31 mouse cellular contexts compared by ENCODE assay signal in the genomic region with DNA sequence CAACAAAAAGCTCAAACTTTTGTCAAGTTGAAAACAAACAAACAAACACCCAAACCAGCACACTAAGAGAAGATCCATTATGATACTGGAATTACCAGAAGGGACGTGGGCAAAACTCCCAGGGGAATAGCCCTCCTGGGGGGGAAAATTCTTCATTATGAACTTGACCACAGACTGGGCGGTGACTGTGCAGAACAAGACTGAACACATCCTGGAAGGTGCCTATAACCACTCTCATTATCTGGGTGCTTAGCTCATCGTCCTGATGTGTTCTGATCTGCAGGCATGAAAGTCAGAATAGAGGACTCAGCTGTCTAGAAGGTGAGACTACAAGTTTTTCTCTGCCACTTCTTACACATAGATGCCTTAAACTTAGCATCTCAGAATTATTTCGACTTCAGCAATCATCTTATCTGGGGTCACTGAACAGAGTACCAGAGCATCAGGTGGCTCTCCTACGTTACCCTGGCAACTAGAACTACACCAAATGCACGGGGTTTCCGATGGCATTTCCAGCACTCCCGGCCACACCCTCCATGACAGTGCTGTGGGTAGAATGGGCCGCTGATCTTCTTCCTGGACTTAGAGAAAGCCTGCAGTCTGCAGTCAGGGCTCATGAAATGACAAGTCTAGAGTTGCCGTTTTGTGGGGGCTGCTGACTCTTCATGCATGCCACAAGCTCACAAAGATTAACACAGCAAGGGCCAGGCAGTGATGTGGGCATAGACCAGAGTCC. TPM values are rescaled to one million over a fixed set of nuclear protein-coding genes. Genes with fewer than 3 reads are reported as not detected.
DNase-seq lines count a peak whose midpoint lies in the region; ATAC-seq and TF ChIP-seq lines count a peak whose summit lies in the region.
"Had no signal": no experiment of that assay in that cellular context is flagged by ENCODE, and none has a peak within 500 bp of the region (broad histone marks: within the 10 kb centered on the region; RNA-seq: fewer than 3 reads in every experiment).

No protein-coding gene starts in this region.

- TF ChIP-seq CTCF in intestine, postnatal 0 days (IDR thresholded peaks at IDR 0.05; ENCODE audit: low read depth) = no peak
- no peak for TF ChIP-seq CTCF in stomach, postnatal 0 days (IDR thresholded peaks at IDR 0.05; ENCODE audit: low read depth)

- no peak for DNase-seq in intestine, embryonic 14.5 days (ENCODE audit: low spot score)
- DNase-seq in R1 (ENCODE audit: low read depth, low spot score) = peak; percentile 20
- no peak for DNase-seq in stomach, postnatal 0 days (ENCODE audit: low spot score)
- DNase-seq in embryo, embryonic 11 days = no peak
- DNase-seq in cerebellum, adult 8-10 months = no peak
- DNase-seq: adrenal gland, postnatal 10 days; cerebellum, adult 9-10 months; gastrocnemius, postnatal 10 days; kidney, adult 2 months; kidney, postnatal 10 days; layer of hippocampus, adult 9-11 months; lung, embryonic 14.5 days; lung, postnatal 14 days; right cerebral cortex, adult 18-20 months; spleen, adult 18-20 months; thymus, adult 18-20 months; thymus, postnatal 25 days had no signal

- H3K4me3 ChIP-seq in intestine, embryonic 14.5 days (ENCODE audit: low read depth, low read length) = no peak overlapping the region
- H3K4me3 ChIP-seq in intestine, postnatal 0 days (ENCODE audit: low read depth, low read length) = no peak overlapping the region
- H3K4me3 ChIP-seq in intestine, embryonic 15.5 days (replicated peaks) = no peak overlapping the region
- H3K4me3 ChIP-seq in stomach, postnatal 0 days (ENCODE audit: low read depth, low read length) = no peak overlapping the region
- H3K4me3 ChIP-seq: embryonic facial prominence, embryonic 15.5 days; forebrain, embryonic 12.5 days; heart, embryonic 10.5 days; heart, embryonic 15.5 days; limb, embryonic 12.5 days; liver, embryonic 15.5 days; midbrain, embryonic 12.5 days; myocyte; neural tube, embryonic 12.5 days had no signal

- no peak for TF ChIP-seq EP300 in stomach, postnatal 0 days (optimal IDR thresholded peaks at IDR 0.05)

- no peak for ATAC-seq in intestine, embryonic 14.5 days (replicated peaks; ENCODE audit: low FRiP score, low TSS enrichment, low read depth)
- no peak for ATAC-seq in intestine, postnatal 0 days
- no peak for ATAC-seq in intestine, embryonic 15.5 days
- no peak for ATAC-seq in stomach, postnatal 0 days (ENCODE audit: low FRiP score, low TSS enrichment)
- ATAC-seq: hindbrain, embryonic 16.5 days had no signal

- 76% methylated on average over 10 of the region's 10 CpGs for WGBS in intestine, embryonic 14.5 days
- 70% methylated on average over 10 of the region's 10 CpGs for WGBS in intestine, postnatal 0 days
- 72% methylated on average over 10 of the region's 10 CpGs for WGBS in intestine, embryonic 15.5 days
- WGBS in stomach, postnatal 0 days = 69% methylated on average over 10 of the region's 10 CpGs

- H3K36me3 ChIP-seq in intestine, embryonic 14.5 days (ENCODE audit: control insufficient read depth, insufficient read depth, low read length) = no peaks in the 10 kb centered on the region
- H3K36me3 ChIP-seq in intestine, postnatal 0 days (ENCODE audit: control insufficient read depth, insufficient read depth) = no peaks in the 10 kb centered on the region
- H3K36me3 ChIP-seq in intestine, embryonic 15.5 days = no peaks in the 10 kb centered on the region
- no peaks in the 10 kb centered on the region for H3K36me3 ChIP-seq in stomach, postnatal 0 days (ENCODE audit: control insufficient read depth, insufficient read depth, low read length)
- H3K36me3 ChIP-seq: embryonic facial prominence, embryonic 15.5 days; forebrain, embryonic 12.5 days; heart, embryonic 10.5 days; heart, embryonic 15.5 days; limb, embryonic 12.5 days; liver, embryonic 15.5 days; midbrain, embryonic 12.5 days; neural tube, embryonic 12.5 days had no signal

- no peak overlapping the region for H3K9ac ChIP-seq in intestine, embryonic 14.5 days (ENCODE audit: low read length)
- H3K9ac ChIP-seq in intestine, postnatal 0 days (ENCODE audit: low read depth, low read length) = no peak overlapping the region
- no peak overlapping the region for H3K9ac ChIP-seq in intestine, embryonic 15.5 days
- H3K9ac ChIP-seq in stomach, postnatal 0 days (ENCODE audit: low read length) = no peak overlapping the region
- H3K9ac ChIP-seq: embryonic facial prominence, embryonic 15.5 days; forebrain, embryonic 12.5 days; heart, embryonic 15.5 days; limb, embryonic 12.5 days; liver, embryonic 15.5 days; lung, embryonic 14.5 days; neural tube, embryonic 12.5 days had no signal

- H3K9me3 ChIP-seq in intestine, embryonic 14.5 days (ENCODE audit: control insufficient read depth, low read length) = no peaks in the 10 kb centered on the region
- H3K9me3 ChIP-seq in intestine, postnatal 0 days (ENCODE audit: control insufficient read depth) = no peaks in the 10 kb centered on the region
- H3K9me3 ChIP-seq in intestine, embryonic 15.5 days = no peaks in the 10 kb centered on the region
- no peaks in the 10 kb centered on the region for H3K9me3 ChIP-seq in stomach, postnatal 0 days (ENCODE audit: control insufficient read depth, low read length)
- H3K9me3 ChIP-seq: embryonic facial prominence, embryonic 15.5 days; forebrain, embryonic 12.5 days; heart, embryonic 10.5 days; heart, embryonic 15.5 days; limb, embryonic 12.5 days; liver, embryonic 15.5 days; midbrain, embryonic 12.5 days; neural tube, embryonic 12.5 days had no signal

- H3K4me2 ChIP-seq in intestine, embryonic 14.5 days (ENCODE audit: low read length) = no peak overlapping the region
- H3K4me2 ChIP-seq in intestine, postnatal 0 days (replicated peaks; ENCODE audit: low read depth) = no peak overlapping the region
- H3K4me2 ChIP-seq in intestine, embryonic 15.5 days (replicated peaks) = no peak overlapping the region
- H3K4me2 ChIP-seq in stomach, postnatal 0 days (replicated peaks; ENCODE audit: low read depth) = no peak overlapping the region
- H3K4me2 ChIP-seq: embryonic facial prominence, embryonic 15.5 days; forebrain, embryonic 12.5 days; heart, embryonic 15.5 days; limb, embryonic 12.5 days; liver, embryonic 15.5 days; lung, embryonic 14.5 days; midbrain, embryonic 12.5 days; neural tube, embryonic 12.5 days had no signal

- peaks cover 14% of the 10 kb centered on the region for H3K4me1 ChIP-seq in intestine, embryonic 14.5 days (replicated peaks; ENCODE audit: control insufficient read depth, insufficient read depth, low read length)
- H3K4me1 ChIP-seq in intestine, postnatal 0 days (replicated peaks; ENCODE audit: control insufficient read depth, insufficient read depth, low read length) = peaks cover 10% of the 10 kb centered on the region; the same call in 1 of the 2 replicates
- H3K4me1 ChIP-seq in intestine, embryonic 15.5 days (replicated peaks) = peaks cover 15% of the 10 kb centered on the region
- H3K4me1 ChIP-seq in stomach, postnatal 0 days (replicated peaks; ENCODE audit: control insufficient read depth, insufficient read depth) = no peaks in the 10 kb centered on the region
- H3K4me1 ChIP-seq: forebrain, embryonic 12.5 days; liver, embryonic 15.5 days; neural tube, embryonic 12.5 days had no signal

- peak overlapping the region; percentile 54; the same call in 1 of the 2 replicates for H3K27ac ChIP-seq in intestine, embryonic 14.5 days (ENCODE audit: low read depth)
- no peak overlapping the region for H3K27ac ChIP-seq in intestine, postnatal 0 days (ENCODE audit: low read depth, low read length)
- 0 out of 2 replicates have a peak overlapping the region, but pooled peaks have one; percentile 66 for H3K27ac ChIP-seq in intestine, embryonic 15.5 days
- 0 out of 2 replicates have a peak overlapping the region, but pooled peaks have one; percentile 24 for H3K27ac ChIP-seq in stomach, postnatal 0 days (replicated peaks)
- H3K27ac ChIP-seq: forebrain, embryonic 12.5 days; heart, embryonic 10.5 days; heart, embryonic 15.5 days; limb, embryonic 12.5 days; liver, embryonic 15.5 days; midbrain, embryonic 12.5 days; neural tube, embryonic 12.5 days had no signal

- no peaks in the 10 kb centered on the region for H3K27me3 ChIP-seq in intestine, embryonic 14.5 days (replicated peaks; ENCODE audit: control insufficient read depth, insufficient read depth, low read length)
- H3K27me3 ChIP-seq in intestine, postnatal 0 days (replicated peaks; ENCODE audit: control insufficient read depth, insufficient read depth, low read length) = no peaks in the 10 kb centered on the region
- H3K27me3 ChIP-seq in intestine, embryonic 15.5 days (replicated peaks) = no peaks in the 10 kb centered on the region
- H3K27me3 ChIP-seq in stomach, postnatal 0 days (ENCODE audit: control insufficient read depth, insufficient read depth, low read length) = no peaks in the 10 kb centered on the region
- H3K27me3 ChIP-seq: embryonic facial prominence, embryonic 15.5 days; forebrain, embryonic 12.5 days; heart, embryonic 15.5 days; limb, embryonic 12.5 days; liver, embryonic 15.5 days; neural tube, embryonic 12.5 days had no signal

RNA-seq across cellular contexts. Expression of a gene that starts 18.7 kb away (rescaled TPM):
- polyA plus RNA-seq in intestine, embryonic 14.5 days (2014; fragmentation: Nextera tagmentation; extraction: Ambion mirVana) = 3.2 TPM in 2 replicates
- polyA plus RNA-seq in intestine, postnatal 0 days (2015; fragmentation: Nextera tagmentation; extraction: Ambion mirVana) = 0.16 and 0.17 TPM in 2 replicates
- polyA plus RNA-seq in intestine, embryonic 15.5 days (2015; fragmentation: Nextera tagmentation; extraction: Ambion mirVana) = 5.8 and 6.4 TPM in 2 replicates
- polyA plus RNA-seq in stomach, postnatal 0 days (2015; fragmentation: Nextera tagmentation; extraction: Ambion mirVana) = 0.57 and 0.67 TPM in 2 replicates
- polyA plus RNA-seq: liver, adult 2 months; liver, embryonic 15.5 days; midbrain, postnatal 0 days had no signal
